Mouse (Mus musculus) stomach, embryonic 16.5 days (tissue): Measurements from ENCODE around the gene Adamts4. TPM values are rescaled to one million over a fixed set of nuclear protein-coding genes. Genes with fewer than 3 reads are reported as not detected.

Source experiments
- ATAC-seq: fragments of 200-750 bp; cut with Nextera tagmentation; 2 replicates; pipeline ENCODE4 v1.8.0; 2017; ENCODE audit warnings: moderate number of reproducible peaks, moderate TSS enrichment; ENCODE audit not compliant: insufficient read depth, low FRiP score
- H3K27ac ChIP-seq: fragments of 300-500 bp; sonication (generic); 2 replicates; pipeline ENCODE4 v1.5.1; 2014; ENCODE audit warnings: low read length
- H3K27me3 ChIP-seq: fragments of 300-500 bp; sonication (generic); 2 replicates; pipeline ENCODE4 v1.6.1; 2014; ENCODE audit warnings: low read length, control low read depth, mixed read lengths; ENCODE audit not compliant: control insufficient read depth, insufficient read depth
- H3K36me3 ChIP-seq: fragments of 300-500 bp; sonication (generic); 2 replicates; pipeline ENCODE4 v1.6.1; 2014; ENCODE audit warnings: low read length; ENCODE audit not compliant: control insufficient read depth, insufficient read depth
- H3K4me1 ChIP-seq: fragments of 300-500 bp; sonication (generic); 2 replicates; pipeline ENCODE4 v1.6.1; 2014; ENCODE audit warnings: low read length, control low read depth, mixed read lengths; ENCODE audit not compliant: control insufficient read depth, insufficient read depth
- H3K4me2 ChIP-seq: fragments of 300-500 bp; sonication (generic); 2 replicates; pipeline ENCODE4 v1.6.1; 2014; ENCODE audit warnings: low read depth, low read length, mixed read lengths
- H3K4me3 ChIP-seq: fragments of 300-500 bp; sonication (generic); replicated peaks from 2 replicates; pipeline ENCODE4 v1.5.1; 2014; ENCODE audit warnings: mild to moderate bottlenecking, low read length
- H3K9ac ChIP-seq: fragments of 300-500 bp; sonication (generic); 2 replicates; pipeline ENCODE4 v1.6.1; 2014; ENCODE audit warnings: low read length
- H3K9me3 ChIP-seq: fragments of 300-500 bp; sonication (generic); replicated peaks from 2 replicates; pipeline ENCODE4 v1.6.1; 2016; ENCODE audit warnings: low read length, control low read depth; ENCODE audit not compliant: control insufficient read depth
- WGBS: fragments of 180-500 bp; shearing (Covaris S2); extraction: QIAGEN DNeasy Blood & Tissue Kit; methylation state at CpG from one replicate; pipeline ENCODE4 v1.1.7; 2014; 5-methylcytosine and 5-hydroxymethylcytosine counted together
- polyA plus RNA-seq: library from polyadenylated mRNA; unstranded; fragments of >200 nt; fragmentation: Nextera tagmentation; extraction: Ambion mirVana; gene quantifications from 2 replicates; pipeline ENCODE4 v1.2.1, GENCODE M21; 2015

The Adamts4 gene
- 11.0 and 12.8 TPM in 2 replicates for polyA plus RNA-seq

GRCm38 (mm10) chr1:171249913-171250600 is at the start of gene Adamts4:
TSS of gene Adamts4 (plus strand) at chr1:171250421.
- Histone ChIP-seq H3K9me3 (0 out of 2 replicates have a peak, but pooled peaks cover 2% of the 10 kb centered on the region), H3K4me1 (peaks cover 46% of the 10 kb centered on the region), H3K36me3 (0 out of 2 replicates have a peak, but pooled peaks cover 2% of the 10 kb centered on the region), H3K4me2 (peak within 1 kb of the TSS; percentile 56), H3K9ac (peak within 1 kb of the TSS; percentile 66), H3K4me3 (peak within 1 kb of the TSS; percentile 48), H3K27me3 (no peaks in the 10 kb centered on the region), H3K27ac (peak within 1 kb of the TSS; percentile 92)
- WGBS: 21% methylated on average over 5 of the region's 5 CpGs
- no peak for ATAC-seq

DNA sequence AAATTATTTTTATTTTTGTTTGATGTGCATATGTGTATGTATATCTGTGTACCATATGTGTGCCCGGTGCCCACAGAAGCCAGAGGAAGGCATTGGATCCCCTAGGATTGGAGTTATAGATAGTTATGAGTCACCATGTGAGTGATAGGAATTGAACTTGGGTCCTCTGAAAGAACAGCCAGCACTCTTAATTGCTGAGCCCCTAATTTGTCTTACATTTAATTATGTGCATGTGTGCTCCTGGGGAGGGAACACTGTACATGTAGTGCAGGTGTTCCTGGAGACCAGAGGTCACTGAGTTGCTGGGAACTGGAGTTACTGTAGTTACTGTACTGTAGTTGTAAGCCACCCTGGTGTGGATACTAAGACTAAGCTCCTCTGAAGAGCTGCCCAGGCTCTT is 49.5 kb upstream of the Adamts4 start:
- H3K4me2 ChIP-seq: no peak overlapping the region
- H3K4me1 ChIP-seq: peaks cover 1% of the 10 kb centered on the region; the same call in 1 of the 2 replicates
- no peak overlapping the region for H3K9ac ChIP-seq
- 93% methylated on average over 1 of the region's 1 CpGs for WGBS
- H3K27ac ChIP-seq: no peak overlapping the region
- no peak for ATAC-seq
- no peaks in the 10 kb centered on the region for H3K36me3 ChIP-seq
- no peaks in the 10 kb centered on the region for H3K9me3 ChIP-seq
- no peak overlapping the region for H3K4me3 ChIP-seq
- peaks cover 3% of the 10 kb centered on the region; the same call in 1 of the 2 replicates for H3K27me3 ChIP-seq

GRCm38 (mm10) chr1:171203471-171204248 is 46.6 kb upstream of the Adamts4 start:
- Histone ChIP-seq H3K4me1 (no peaks in the 10 kb centered on the region), H3K36me3 (no peaks in the 10 kb centered on the region), H3K4me3 (no peak overlapping the region), H3K27ac (no peak overlapping the region), H3K9ac (no peak overlapping the region), H3K9me3 (no peaks in the 10 kb centered on the region), H3K4me2 (no peak overlapping the region), H3K27me3 (no peaks in the 10 kb centered on the region)
- no peak for ATAC-seq
- 56% methylated on average over 10 of the region's 11 CpGs for WGBS

- Histone ChIP-seq H3K4me3 (no peak overlapping the region), H3K9me3 (no peaks in the 10 kb centered on the region), H3K9ac (no peak overlapping the region), H3K4me2 (no peak overlapping the region), H3K36me3 (no peaks in the 10 kb centered on the region), H3K27me3 (no peaks in the 10 kb centered on the region), H3K4me1 (no peaks in the 10 kb centered on the region), H3K27ac (no peak overlapping the region)
- whole genome bisulfite sequencing: 57% methylated on average over 7 of the region's 7 CpGs
- ATAC-seq: no peak
These were observed 46.0 kb upstream of the Adamts4 start for GRCm38 (mm10) chr1:171204249-171204644.

DNA sequence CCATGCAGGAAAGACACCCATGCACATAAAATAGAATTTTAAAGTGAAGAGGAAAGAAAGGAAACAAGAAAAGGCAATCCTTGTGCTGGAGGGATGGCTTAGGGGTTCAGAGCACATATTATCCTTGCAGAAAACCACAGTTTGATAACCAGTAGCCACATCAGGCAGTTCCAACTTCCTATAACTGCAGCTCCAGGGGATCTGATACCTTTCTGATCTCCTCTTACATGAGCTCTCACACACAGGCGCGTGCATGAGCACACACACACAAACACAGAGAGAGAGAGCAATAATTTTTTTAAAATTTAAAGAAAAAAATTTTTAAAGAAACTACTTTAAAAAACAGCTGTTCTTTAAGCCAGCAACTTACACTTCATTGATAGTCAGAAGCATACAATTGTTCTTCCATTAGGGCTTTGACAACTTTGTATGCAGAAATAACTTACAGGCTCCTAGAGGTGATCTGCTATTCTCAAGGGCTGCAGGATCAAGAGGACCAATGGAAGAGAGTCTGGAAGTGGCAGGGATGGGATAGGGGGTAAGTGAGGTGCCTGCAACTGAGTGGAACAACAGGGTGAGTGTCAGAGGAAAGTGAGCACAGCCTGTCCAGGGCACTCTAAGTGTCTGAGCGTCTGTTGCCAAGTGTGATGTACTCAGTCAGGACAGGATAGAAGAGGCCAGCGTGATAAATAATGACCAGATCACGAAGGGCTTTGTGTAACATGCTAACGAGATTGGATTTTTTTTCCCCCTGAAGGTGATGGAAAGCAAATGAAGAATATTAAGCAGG is 44.3 kb upstream of the Adamts4 start:
- Histone ChIP-seq H3K4me1 (no peaks in the 10 kb centered on the region), H3K9me3 (no peaks in the 10 kb centered on the region), H3K4me2 (no peak overlapping the region), H3K9ac (no peak overlapping the region), H3K27ac (no peak overlapping the region), H3K27me3 (no peaks in the 10 kb centered on the region), H3K4me3 (no peak overlapping the region), H3K36me3 (no peaks in the 10 kb centered on the region)
- 71% methylated on average over 6 of the region's 6 CpGs for WGBS
- no peak for ATAC-seq

- Histone ChIP-seq H3K27ac (no peak overlapping the region), H3K4me2 (no peak overlapping the region), H3K9me3 (no peaks in the 10 kb centered on the region), H3K4me1 (no peaks in the 10 kb centered on the region), H3K36me3 (no peaks in the 10 kb centered on the region), H3K4me3 (no peak overlapping the region), H3K27me3 (no peaks in the 10 kb centered on the region), H3K9ac (no peak overlapping the region)
- no peak for ATAC-seq
- 25% methylated on average over 4 of the region's 4 CpGs for WGBS
These were observed 40.8 kb upstream of the Adamts4 start for GRCm38 (mm10) chr1:171209409-171209808.

DNA sequence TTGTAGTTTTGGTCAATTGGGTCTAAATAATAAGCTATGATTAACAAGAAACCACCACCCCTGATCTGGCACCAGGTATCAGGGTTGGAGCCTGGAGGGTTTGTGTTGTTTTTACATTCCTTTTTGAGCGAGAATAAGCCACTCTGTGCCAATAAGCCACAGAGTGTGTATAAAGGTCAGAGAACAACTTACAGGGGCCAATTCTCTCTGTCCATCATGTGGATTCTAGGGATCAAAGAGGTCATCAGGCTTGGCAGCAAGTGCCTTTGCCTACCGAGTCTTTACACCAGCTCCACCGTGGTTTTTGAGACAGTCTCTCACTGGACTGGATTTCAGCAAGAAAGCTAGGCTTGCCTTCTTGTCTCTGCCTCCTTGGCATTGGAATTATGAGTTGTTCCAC is 37.4 kb upstream of the Adamts4 start:
- 41% methylated on average over 3 of the region's 3 CpGs for WGBS

GRCm38 (mm10) chr1:171213801-171214496 is 36.3 kb upstream of the Adamts4 start, which contains the start of gene Nr1i3:
TSS of gene Nr1i3 (plus strand) at chr1:171213970.
- H3K9ac ChIP-seq: no peak within 1 kb of the TSS
- H3K27me3 ChIP-seq: no peaks in the 10 kb centered on the region
- WGBS: 71% methylated on average over 10 of the region's 10 CpGs
- H3K4me1 ChIP-seq: no peaks in the 10 kb centered on the region
- ATAC-seq: peak; percentile 61; the same call in 1 of the 2 replicates
- no peak within 1 kb of the TSS for H3K4me2 ChIP-seq
- H3K9me3 ChIP-seq: no peaks in the 10 kb centered on the region
- peaks cover 7% of the 10 kb centered on the region; the same call in 1 of the 2 replicates for H3K36me3 ChIP-seq
- no peak within 1 kb of the TSS for H3K4me3 ChIP-seq
- H3K27ac ChIP-seq: no peak within 1 kb of the TSS

More for the DNA sequence above, 37.4 kb upstream of the Adamts4 start:
- H3K9me3 ChIP-seq: no peaks in the 10 kb centered on the region
- no peaks in the 10 kb centered on the region for H3K4me1 ChIP-seq
- H3K4me3 ChIP-seq: no peak overlapping the region
- H3K9ac ChIP-seq: no peak overlapping the region
- H3K27me3 ChIP-seq: no peaks in the 10 kb centered on the region
- no peak for ATAC-seq
- no peak overlapping the region for H3K27ac ChIP-seq
- H3K4me2 ChIP-seq: no peak overlapping the region
- H3K36me3 ChIP-seq: no peaks in the 10 kb centered on the region
